ENCODE assay signal across 8 mouse cellular contexts in genomic region chr6:49319595-49320315, GRCm38 (mm10). TPM values are rescaled to one million over a fixed set of nuclear protein-coding genes. Genes with fewer than 3 reads are reported as not detected.
DNase-seq lines count a peak whose midpoint lies in the region; ATAC-seq and TF ChIP-seq lines count a peak whose summit lies in the region.

No protein-coding gene starts in this region.

- H3K36me3 ChIP-seq in kidney, postnatal 0 days (ENCODE audit: insufficient read depth, low read length): no peaks in the 10 kb centered on the region
- H3K36me3 ChIP-seq in forebrain, embryonic 10.5 days (replicated peaks): no peaks in the 10 kb centered on the region
- no peaks in the 10 kb centered on the region for H3K36me3 ChIP-seq in liver, embryonic 13.5 days

- ATAC-seq in kidney, postnatal 0 days (replicated peaks; ENCODE audit: low FRiP score, low read depth): peak; percentile 12; the same call in 1 of the 2 replicates
- ATAC-seq in liver, embryonic 13.5 days (ENCODE audit: low read depth): no peak

- H3K27me3 ChIP-seq in kidney, postnatal 0 days (ENCODE audit: insufficient read depth, low read length): no peaks in the 10 kb centered on the region
- H3K27me3 ChIP-seq in forebrain, embryonic 10.5 days (ENCODE audit: poor library complexity, severe bottlenecking): no peaks in the 10 kb centered on the region
- no peaks in the 10 kb centered on the region for H3K27me3 ChIP-seq in liver, embryonic 13.5 days

- H3K27ac ChIP-seq in kidney, postnatal 0 days: peak overlapping the region; percentile 90
- peak overlapping the region; percentile 91 for H3K27ac ChIP-seq in forebrain, embryonic 10.5 days
- H3K27ac ChIP-seq in liver, embryonic 13.5 days: peak overlapping the region; percentile 73

- DNase-seq in kidney, postnatal 0 days (ENCODE audit: low spot score): peak; percentile 65
- DNase-seq in kidney, adult 11 months: no peak
- DNase-seq in NIH3T3 (ENCODE audit: low read depth): peak; percentile 71
- DNase-seq in forebrain, embryonic 10.5 days (ENCODE audit: extremely low spot score, low spot score): no peak
- DNase-seq in liver, embryonic 13.5 days: no peak
- peak; percentile 59 for DNase-seq in retina, postnatal 7 days (ENCODE audit: low read depth, low spot score)
- DNase-seq in adrenal gland, postnatal 25 days: no peak
- no peak for DNase-seq in spleen, adult 18-20 months

- H3K4me1 ChIP-seq in kidney, postnatal 0 days (replicated peaks; ENCODE audit: insufficient read depth, low read length): no peaks in the 10 kb centered on the region
- H3K4me1 ChIP-seq in forebrain, embryonic 10.5 days: peaks cover 26% of the 10 kb centered on the region
- H3K4me1 ChIP-seq in liver, embryonic 13.5 days (replicated peaks): peaks cover 23% of the 10 kb centered on the region

- peak overlapping the region; percentile 73 for H3K4me2 ChIP-seq in kidney, postnatal 0 days (ENCODE audit: low read length)
- H3K4me2 ChIP-seq in liver, embryonic 13.5 days: peak overlapping the region; percentile 88

- TF ChIP-seq CTCF in kidney, postnatal 0 days (IDR thresholded peaks at IDR 0.05; ENCODE audit: low read depth): no peak

- H3K4me3 ChIP-seq in kidney, postnatal 0 days (replicated peaks; ENCODE audit: low read depth, low read length): peak overlapping the region; percentile 60
- H3K4me3 ChIP-seq in forebrain, embryonic 10.5 days: peak overlapping the region; percentile 72
- H3K4me3 ChIP-seq in liver, embryonic 13.5 days (replicated peaks): peak overlapping the region; percentile 74

- 8% methylated on average over 13 of the region's 13 CpGs for WGBS in kidney, postnatal 0 days
- 16% methylated on average over 13 of the region's 13 CpGs for WGBS in forebrain, embryonic 10.5 days
- WGBS in liver, embryonic 13.5 days (ENCODE audit: insufficient replicate concordance): 16% methylated on average over 13 of the region's 13 CpGs

- H3K9ac ChIP-seq in kidney, postnatal 0 days (ENCODE audit: low read depth, low read length): peak overlapping the region; percentile 85
- peak overlapping the region; percentile 78 for H3K9ac ChIP-seq in liver, embryonic 13.5 days

- no peaks in the 10 kb centered on the region for H3K9me3 ChIP-seq in kidney, postnatal 0 days (replicated peaks; ENCODE audit: low read length)
- H3K9me3 ChIP-seq in forebrain, embryonic 10.5 days: no peaks in the 10 kb centered on the region
- H3K9me3 ChIP-seq in liver, embryonic 13.5 days (replicated peaks): no peaks in the 10 kb centered on the region

RNA-seq across cellular contexts. Expression of gene Ccdc126, which starts 0.7 kb away (rescaled TPM):
- 15.8 and 16.4 TPM in 2 replicates for polyA plus RNA-seq in kidney, postnatal 0 days (2015; fragmentation: Nextera tagmentation; extraction: Ambion mirVana)
- 4.3 and 4.9 TPM in 2 replicates for polyA plus RNA-seq in forebrain, embryonic 10.5 days (2016; fragmentation: Nextera tagmentation; extraction: Ambion mirVana)
- polyA plus RNA-seq in liver, embryonic 13.5 days (2015; fragmentation: Nextera tagmentation; extraction: Ambion mirVana): 3.0 and 3.4 TPM in 2 replicates
- 15.2 and 18.9 TPM in 2 replicates for total RNA-seq in adrenal gland, postnatal 25 days (2021)

RNA-seq across cellular contexts. Expression of gene Fam221a, which starts 47.8 kb away (rescaled TPM):
- 5.1 and 7.5 TPM in 2 replicates for polyA plus RNA-seq in kidney, postnatal 0 days (2015; fragmentation: Nextera tagmentation; extraction: Ambion mirVana)
- polyA plus RNA-seq in forebrain, embryonic 10.5 days (2016; fragmentation: Nextera tagmentation; extraction: Ambion mirVana): 3.5 and 5.8 TPM in 2 replicates
- 2.6 and 2.8 TPM in 2 replicates for polyA plus RNA-seq in liver, embryonic 13.5 days (2015; fragmentation: Nextera tagmentation; extraction: Ambion mirVana)
- total RNA-seq in adrenal gland, postnatal 25 days (2021): 2.1 and 2.7 TPM in 2 replicates

RNA-seq across cellular contexts. Expression of gene Tra2a, which starts 55.9 kb away (rescaled TPM):
- polyA plus RNA-seq in kidney, postnatal 0 days (2015; fragmentation: Nextera tagmentation; extraction: Ambion mirVana): 60.9 and 69.0 TPM in 2 replicates
- 126 and 127 TPM in 2 replicates for polyA plus RNA-seq in forebrain, embryonic 10.5 days (2016; fragmentation: Nextera tagmentation; extraction: Ambion mirVana)
- polyA plus RNA-seq in liver, embryonic 13.5 days (2015; fragmentation: Nextera tagmentation; extraction: Ambion mirVana): 51.9 and 60.9 TPM in 2 replicates
- 69.3 and 95.8 TPM in 2 replicates for total RNA-seq in adrenal gland, postnatal 25 days (2021)

Comparison
In these comparisons a context has a peak if more than half of its experiments do, and no peak if none do; other contexts are left out.
1. DNase-seq: peak in kidney, postnatal 0 days (single experiment), NIH3T3 (single experiment) and retina, postnatal 7 days (single experiment); none in kidney, adult 11 months (single experiment), forebrain, embryonic 10.5 days (single experiment), liver, embryonic 13.5 days (single experiment), adrenal gland, postnatal 25 days (single experiment) and spleen, adult 18-20 months (0 of 2).
2. Peak in every context shown above with its lines, with median percentiles within 50 percentile points of each other: H3K27ac ChIP-seq and H3K4me3 ChIP-seq.